In the genomic region with DNA sequence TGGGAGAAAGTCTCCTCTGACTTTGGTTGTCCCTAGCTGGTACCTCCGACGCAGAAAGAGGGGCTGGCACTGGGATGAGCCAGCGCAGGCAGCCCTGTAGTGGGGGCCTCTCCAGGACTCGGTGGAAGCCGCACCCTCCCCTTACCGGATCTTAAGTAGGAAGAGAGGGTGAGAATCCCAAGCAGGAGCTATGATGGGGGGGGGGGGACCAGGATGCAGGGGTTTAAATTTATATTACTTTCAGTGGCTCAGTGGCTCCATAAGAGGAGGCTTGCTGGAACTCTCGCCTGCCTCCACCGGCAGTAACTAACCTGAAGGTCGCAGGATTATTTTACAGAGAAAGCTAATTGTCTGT, we compare ENCODE assay signal across 13 mouse cellular contexts. TPM values are rescaled to one million over a fixed set of nuclear protein-coding genes. Genes with fewer than 3 reads are reported as not detected.
DNase-seq lines count a peak whose midpoint lies in the region; ATAC-seq and TF ChIP-seq lines count a peak whose summit lies in the region.
"Had no signal": no experiment of that assay in that cellular context is flagged by ENCODE, and none has a peak within 500 bp of the region (broad histone marks: within the 10 kb centered on the region; RNA-seq: fewer than 3 reads in every experiment).

No protein-coding gene starts in this region.

- no peak for TF ChIP-seq EP300 in stomach, postnatal 0 days (optimal IDR thresholded peaks at IDR 0.05)

- peaks cover 22% of the 10 kb centered on the region for H3K4me1 ChIP-seq in heart, embryonic 10.5 days
- peaks cover 10% of the 10 kb centered on the region for H3K4me1 ChIP-seq in stomach, embryonic 15.5 days
- H3K4me1 ChIP-seq in stomach, postnatal 0 days (replicated peaks; ENCODE audit: control insufficient read depth, insufficient read depth) = 0 out of 2 replicates have a peak, but pooled peaks cover 6% of the 10 kb centered on the region
- H3K4me1 ChIP-seq in limb, embryonic 14.5 days (ENCODE audit: control insufficient read depth, insufficient read depth, low read length) = peaks cover 12% of the 10 kb centered on the region

- WGBS in heart, embryonic 10.5 days = under 1% methylated on average over 9 of the region's 9 CpGs
- 2% methylated on average over 9 of the region's 9 CpGs for WGBS in stomach, embryonic 15.5 days
- WGBS in stomach, postnatal 0 days = 5% methylated on average over 9 of the region's 9 CpGs
- 0% methylated on average over 9 of the region's 9 CpGs for WGBS in limb, embryonic 14.5 days

- peaks cover 96% of the 10 kb centered on the region for H3K27me3 ChIP-seq in heart, embryonic 10.5 days (ENCODE audit: insufficient read depth, poor library complexity, severe bottlenecking)
- H3K27me3 ChIP-seq in stomach, embryonic 15.5 days (replicated peaks) = peaks cover 83% of the 10 kb centered on the region
- H3K27me3 ChIP-seq in stomach, postnatal 0 days (ENCODE audit: control insufficient read depth, insufficient read depth, low read length) = peaks cover 27% of the 10 kb centered on the region
- H3K27me3 ChIP-seq in limb, embryonic 14.5 days (ENCODE audit: control insufficient read depth, insufficient read depth, low read length) = peaks cover 75% of the 10 kb centered on the region

- peak overlapping the region; percentile 23 for H3K4me3 ChIP-seq in heart, embryonic 10.5 days
- H3K4me3 ChIP-seq in stomach, embryonic 15.5 days (replicated peaks) = no peak overlapping the region
- H3K4me3 ChIP-seq in stomach, postnatal 0 days (ENCODE audit: low read depth, low read length) = no peak overlapping the region
- no peak overlapping the region; the same call in 1 of the 2 replicates for H3K4me3 ChIP-seq in limb, embryonic 14.5 days (replicated peaks; ENCODE audit: low read length)
- H3K4me3 ChIP-seq: layer of hippocampus, adult 2 months had no signal

- no peaks in the 10 kb centered on the region for H3K9me3 ChIP-seq in heart, embryonic 10.5 days
- no peaks in the 10 kb centered on the region for H3K9me3 ChIP-seq in stomach, embryonic 15.5 days
- no peaks in the 10 kb centered on the region for H3K9me3 ChIP-seq in stomach, postnatal 0 days (ENCODE audit: control insufficient read depth, low read length)
- H3K9me3 ChIP-seq in limb, embryonic 14.5 days (ENCODE audit: control insufficient read depth, low read length) = no peaks in the 10 kb centered on the region

- no peaks in the 10 kb centered on the region for H3K36me3 ChIP-seq in heart, embryonic 10.5 days
- no peaks in the 10 kb centered on the region for H3K36me3 ChIP-seq in stomach, embryonic 15.5 days
- no peaks in the 10 kb centered on the region for H3K36me3 ChIP-seq in stomach, postnatal 0 days (ENCODE audit: control insufficient read depth, insufficient read depth, low read length)
- H3K36me3 ChIP-seq in limb, embryonic 14.5 days (ENCODE audit: control insufficient read depth, insufficient read depth, low read length) = no peaks in the 10 kb centered on the region

- no peak for DNase-seq in heart, embryonic 10.5 days (ENCODE audit: low spot score)
- DNase-seq in heart, adult 18-20 months = no peak
- DNase-seq in stomach, postnatal 0 days (ENCODE audit: low spot score) = no peak
- peak; percentile 2 for DNase-seq in limb, embryonic 14.5 days (ENCODE audit: low spot score)
- DNase-seq in thymus, postnatal 10 days (ENCODE audit: low spot score in 2 of 2) = no peak
- no peak for DNase-seq in spleen, adult 18-20 months

- no peak for TF ChIP-seq CTCF in stomach, postnatal 0 days (IDR thresholded peaks at IDR 0.05; ENCODE audit: low read depth)

- peak overlapping the region; percentile 16; the same call in 1 of the 2 replicates for H3K4me2 ChIP-seq in stomach, embryonic 15.5 days
- H3K4me2 ChIP-seq in stomach, postnatal 0 days (replicated peaks; ENCODE audit: low read depth) = no peak overlapping the region
- H3K4me2 ChIP-seq in limb, embryonic 14.5 days (replicated peaks; ENCODE audit: low read depth, low read length, severe bottlenecking) = no peak overlapping the region
- H3K4me2 ChIP-seq: liver, embryonic 11.5 days had no signal

- H3K9ac ChIP-seq in stomach, embryonic 15.5 days = no peak overlapping the region
- no peak overlapping the region for H3K9ac ChIP-seq in stomach, postnatal 0 days (ENCODE audit: low read length)
- H3K9ac ChIP-seq in limb, embryonic 14.5 days (ENCODE audit: low read depth, low read length, severe bottlenecking) = no peak overlapping the region

- no peak for ATAC-seq in stomach, embryonic 15.5 days (ENCODE audit: insufficient read depth, low FRiP score, low read depth)
- ATAC-seq in stomach, postnatal 0 days (ENCODE audit: low FRiP score, low TSS enrichment) = no peak
- no peak; the same call in 1 of the 2 replicates for ATAC-seq in limb, embryonic 14.5 days (ENCODE audit: low FRiP score, low read depth)
- ATAC-seq in frontal cortex, adult (ENCODE audit: low TSS enrichment) = no peak

- TF ChIP-seq POLR2A in limb, embryonic 14.5 days (IDR thresholded peaks at IDR 0.05; ENCODE audit: borderline replicate concordance, extremely low read depth, insufficient read depth, insufficient read length) = no peak

- no peak overlapping the region for H3K27ac ChIP-seq in heart, embryonic 10.5 days
- H3K27ac ChIP-seq in stomach, embryonic 15.5 days = no peak overlapping the region
- no peak overlapping the region for H3K27ac ChIP-seq in stomach, postnatal 0 days (replicated peaks)
- no peak overlapping the region for H3K27ac ChIP-seq in limb, embryonic 14.5 days (replicated peaks; ENCODE audit: low read depth, low read length)
- H3K27ac ChIP-seq: layer of hippocampus, adult 2 months had no signal

RNA-seq across cellular contexts. Expression of gene Neurog2, which starts 5.0 kb away (rescaled TPM):
- 0.25 and 0.26 TPM in 2 replicates for polyA plus RNA-seq in heart, embryonic 10.5 days (2016; fragmentation: Nextera tagmentation; extraction: Ambion mirVana)
- total RNA-seq in heart, adult 18-20 months (2021) = not detected
- 0.08 TPM in 1 of 2 replicates, not detected in the other for polyA plus RNA-seq in stomach, embryonic 15.5 days (2015; fragmentation: Nextera tagmentation; extraction: Ambion mirVana)
- not detected in 2 replicates for polyA plus RNA-seq in stomach, postnatal 0 days (2015; fragmentation: Nextera tagmentation; extraction: Ambion mirVana)
- polyA plus RNA-seq in limb, embryonic 14.5 days (2012; rRNA removed) = 0.15 and 0.80 TPM in 2 replicates
- polyA plus RNA-seq in limb, embryonic 14.5 days (2014; fragmentation: Nextera tagmentation; extraction: Ambion mirVana) = not detected in 2 replicates
- total RNA-seq: common myeloid progenitor, adult 5-6 weeks; hematopoietic stem cell, adult 5-6 weeks had no signal
- polyA plus RNA-seq: liver, embryonic 11.5 days; spleen, adult 2 months had no signal
